10 mouse cellular contexts compared by ENCODE assay signal in the genomic region with DNA sequence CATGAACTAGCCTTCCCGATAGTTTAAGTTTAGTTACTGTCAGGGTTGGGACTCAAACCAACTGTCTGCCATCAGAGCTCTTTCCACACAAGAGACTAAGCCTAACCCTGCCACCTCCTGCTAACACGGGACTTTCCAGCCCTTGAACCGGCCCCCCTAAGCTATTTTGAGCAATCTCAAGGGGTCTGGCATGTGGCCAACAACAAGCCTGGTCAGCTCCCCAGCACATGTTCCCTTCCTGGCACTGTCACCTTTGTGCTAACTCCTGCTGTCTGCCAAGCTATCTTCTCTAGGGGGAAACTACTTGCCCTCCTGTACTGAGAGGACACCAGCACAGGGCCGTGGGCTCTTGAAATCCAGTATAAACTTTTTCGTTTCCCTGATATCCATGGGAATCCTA.
DNase-seq lines count a peak whose midpoint lies in the region; ATAC-seq and TF ChIP-seq lines count a peak whose summit lies in the region.
"Had no signal": no experiment of that assay in that cellular context is flagged by ENCODE, and none has a peak within 500 bp of the region (broad histone marks: within the 10 kb centered on the region; RNA-seq: fewer than 3 reads in every experiment).

No protein-coding gene starts in this region.

- no peak overlapping the region for H3K4me2 ChIP-seq in kidney, embryonic 15.5 days
- H3K4me2 ChIP-seq in forebrain, embryonic 11.5 days (ENCODE audit: low read depth, low read length, severe bottlenecking) = no peak overlapping the region
- H3K4me2 ChIP-seq: embryonic facial prominence, embryonic 13.5 days; liver, embryonic 15.5 days had no signal

- H3K27ac ChIP-seq in kidney, embryonic 15.5 days = no peak overlapping the region
- peak overlapping the region; percentile 66 for H3K27ac ChIP-seq in heart, adult 2 months
- no peak overlapping the region for H3K27ac ChIP-seq in forebrain, embryonic 11.5 days (ENCODE audit: low read depth, low read length)
- H3K27ac ChIP-seq: embryonic facial prominence, embryonic 13.5 days; liver, embryonic 15.5 days had no signal

- TF ChIP-seq POLR2A in heart, adult 2 months (IDR thresholded peaks at IDR 0.05; ENCODE audit: insufficient read depth, low read depth, low read length) = no peak

- no peak overlapping the region for H3K4me3 ChIP-seq in kidney, embryonic 15.5 days (replicated peaks)
- H3K4me3 ChIP-seq in heart, adult 2 months = no peak overlapping the region
- no peak overlapping the region for H3K4me3 ChIP-seq in forebrain, embryonic 11.5 days (ENCODE audit: low read depth, low read length)
- H3K4me3 ChIP-seq: embryonic facial prominence, embryonic 13.5 days; liver, embryonic 15.5 days had no signal

- no peak for ATAC-seq in kidney, embryonic 15.5 days (replicated peaks; ENCODE audit: low FRiP score)
- ATAC-seq in forebrain, embryonic 11.5 days (replicated peaks; ENCODE audit: low FRiP score) = no peak

- no peaks in the 10 kb centered on the region for H3K4me1 ChIP-seq in kidney, embryonic 15.5 days
- H3K4me1 ChIP-seq in heart, adult 2 months (ENCODE audit: control insufficient read depth, insufficient read depth, low read length) = peaks cover 3% of the 10 kb centered on the region; the same call in 1 of the 2 replicates
- H3K4me1 ChIP-seq in forebrain, embryonic 11.5 days (replicated peaks; ENCODE audit: control insufficient read depth, insufficient read depth, low read length) = no peaks in the 10 kb centered on the region
- H3K4me1 ChIP-seq: embryonic facial prominence, embryonic 13.5 days; liver, embryonic 15.5 days had no signal

- 62% methylated on average over 5 of the region's 5 CpGs for WGBS in kidney, embryonic 15.5 days
- WGBS in heart, adult 2 months = 16% methylated on average over 5 of the region's 5 CpGs
- 83% methylated on average over 5 of the region's 5 CpGs for WGBS in forebrain, embryonic 11.5 days

- H3K36me3 ChIP-seq in kidney, embryonic 15.5 days = no peaks in the 10 kb centered on the region
- H3K36me3 ChIP-seq in heart, adult 2 months (ENCODE audit: control insufficient read depth, insufficient read depth, low read length) = peaks cover 3% of the 10 kb centered on the region; the same call in 1 of the 2 replicates
- no peaks in the 10 kb centered on the region for H3K36me3 ChIP-seq in forebrain, embryonic 11.5 days (ENCODE audit: control insufficient read depth, insufficient read depth, low read length)
- H3K36me3 ChIP-seq: embryonic facial prominence, embryonic 13.5 days; liver, embryonic 15.5 days had no signal

- peak; percentile 92 for TF ChIP-seq EP300 in heart, adult 2 months (IDR thresholded peaks at IDR 0.05; ENCODE audit: insufficient read depth, low read depth, low read length)

- no peaks in the 10 kb centered on the region for H3K9me3 ChIP-seq in kidney, embryonic 15.5 days (replicated peaks)
- H3K9me3 ChIP-seq in forebrain, embryonic 11.5 days (ENCODE audit: control insufficient read depth, low read length) = no peaks in the 10 kb centered on the region
- H3K9me3 ChIP-seq: embryonic facial prominence, embryonic 13.5 days; liver, embryonic 15.5 days had no signal

- H3K9ac ChIP-seq in kidney, embryonic 15.5 days = no peak overlapping the region
- no peak overlapping the region for H3K9ac ChIP-seq in heart, adult 2 months (ENCODE audit: low read depth, low read length)
- H3K9ac ChIP-seq in forebrain, embryonic 11.5 days (ENCODE audit: low read length) = no peak overlapping the region
- H3K9ac ChIP-seq: embryonic facial prominence, embryonic 13.5 days; liver, embryonic 15.5 days had no signal

- TF ChIP-seq CTCF in heart, adult 2 months (IDR thresholded peaks at IDR 0.05) = no peak

- intact Hi-C loops in heart, adult 2 months (cut with DNase I) = loop anchor here (5.0 kb wide), 1 partner anchor 52 kb away; no protein-coding TSS in a partner anchor

- DNase-seq in kidney, postnatal 14 days = peak; percentile 19
- peak; percentile 30 to 70 for DNase-seq in adrenal gland, adult (ENCODE audit: inconsistent age in 2 of 2, low spot score in 1 of 2)
- peak; percentile 74 to 85 for DNase-seq in heart, adult 2 months
- DNase-seq in lung, postnatal 36 days = peak; percentile 21
- no peak for DNase-seq in forebrain, embryonic 11.5 days (ENCODE audit: low spot score)
- no peak for DNase-seq in left cerebral cortex, adult 8-10 months (ENCODE audit: low spot score in 2 of 2)
- DNase-seq in layer of hippocampus, postnatal 14 days (ENCODE audit: low spot score in 2 of 2) = no peak

- no peaks in the 10 kb centered on the region for H3K27me3 ChIP-seq in kidney, embryonic 15.5 days
- H3K27me3 ChIP-seq in heart, adult 2 months (ENCODE audit: control insufficient read depth, insufficient read depth, low read length) = no peaks in the 10 kb centered on the region
- no peaks in the 10 kb centered on the region for H3K27me3 ChIP-seq in forebrain, embryonic 11.5 days (ENCODE audit: control insufficient read depth, insufficient read depth, low read length)
- H3K27me3 ChIP-seq: embryonic facial prominence, embryonic 13.5 days; liver, embryonic 15.5 days had no signal

- H3K79me2 ChIP-seq in heart, adult 2 months (replicated peaks; ENCODE audit: control insufficient read depth, insufficient read depth, low read length) = no peaks in the 10 kb centered on the region

Comparison
In these comparisons a context has a peak if more than half of its experiments do, and no peak if none do; other contexts are left out.
1. DNase-seq: peak in kidney, postnatal 14 days (single experiment), adrenal gland, adult (2 of 2), heart, adult 2 months (2 of 2) and lung, postnatal 36 days (single experiment); none in forebrain, embryonic 11.5 days (single experiment), left cerebral cortex, adult 8-10 months (0 of 2) and layer of hippocampus, postnatal 14 days (0 of 2).